Mouse (Mus musculus) thymus, postnatal 14 days (tissue): ENCODE measurements around the gene Olfr141.

ENCODE experiments used
- DNase-seq: peaks from one replicate; pipeline ENCODE4 v3.0.0; 2021

Gene Olfr141

GRCm38 (mm10) chr2:86809918-86810317, at the start of gene Olfr141:
Olfr141 (minus strand) TSS chr2:86810018.
- DNase-seq: no peak

DNA sequence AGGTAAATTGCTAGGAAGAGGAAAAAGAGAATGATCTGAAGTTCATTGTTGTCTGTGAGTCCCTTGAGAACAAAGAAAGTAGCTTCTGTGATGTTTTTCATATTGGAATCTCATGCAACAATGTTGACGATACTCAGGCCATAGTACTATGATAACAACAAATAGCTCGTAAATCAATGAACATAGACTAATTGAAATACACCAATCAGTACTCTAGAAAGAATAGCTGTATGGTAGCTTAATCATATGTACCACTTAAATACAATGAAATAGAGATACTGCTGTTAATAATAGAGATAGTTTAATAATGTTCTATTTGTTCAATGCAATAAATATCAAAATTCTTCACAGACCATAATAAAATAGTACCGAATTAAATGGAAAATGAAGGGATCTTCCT, 41.8 kb upstream of the Olfr141 start, which contains the start of gene Olfr1095:
Gene Olfr1095, minus strand, starts transcription at position 101 of the 400 bp plus-strand sequence.
- no peak for DNase-seq

DNA sequence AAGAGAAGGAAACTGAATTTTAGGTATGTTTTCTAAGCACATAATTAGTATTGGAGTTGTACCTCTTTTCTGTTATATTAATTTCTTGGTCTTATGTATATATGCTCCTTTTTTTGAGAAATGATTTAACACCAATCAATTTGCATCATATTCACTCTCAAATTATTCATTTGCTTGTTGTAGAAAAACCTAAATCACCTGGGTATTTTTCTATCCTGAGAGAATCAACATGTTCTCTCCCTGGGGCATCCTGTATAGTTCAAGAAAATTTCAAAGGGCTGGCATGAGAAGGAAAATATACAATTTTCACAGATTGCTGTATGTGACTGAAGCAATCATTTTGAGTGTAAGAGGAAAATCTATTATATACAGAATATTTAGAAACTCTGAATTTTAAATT, 14.5 kb upstream of the Olfr141 start, which contains the start of gene Olfr1094:
Gene Olfr1094, plus strand, starts transcription at position 301 of the 400 bp plus-strand sequence.
- no peak for DNase-seq

- no peak for DNase-seq
Observed at GRCm38 (mm10) chr2:86782179-86782578, 27.6 kb downstream of the Olfr141 start, which contains the start of gene Olfr1093. Olfr1093 (plus strand) TSS chr2:86782479.

- no peak for DNase-seq
Observed at GRCm38 (mm10) chr2:86761050-86761449, 48.8 kb downstream of the Olfr141 start.

DNA sequence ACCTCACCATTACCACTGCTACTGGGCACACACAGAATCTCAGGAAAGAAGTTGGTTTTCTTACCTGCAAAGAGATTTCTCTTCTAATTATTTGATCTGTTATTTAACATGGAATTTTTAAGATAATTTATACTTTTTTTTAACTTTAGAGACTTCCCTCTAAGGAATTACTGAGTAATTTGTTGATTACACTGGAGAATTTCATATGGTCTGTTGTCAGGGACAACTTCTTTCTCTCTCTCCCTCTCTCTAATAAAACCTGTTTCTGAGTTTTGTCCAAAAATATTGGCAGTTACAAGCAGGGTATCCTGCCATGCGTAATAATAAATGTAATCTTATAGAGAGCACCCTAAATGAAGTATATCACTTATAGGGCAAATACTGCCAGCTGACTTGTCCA, 50.9 kb downstream of the Olfr141 start, which contains the start of gene Olfr1090:
Gene Olfr1090, minus strand, starts transcription at position 101 of the 400 bp plus-strand sequence.
- DNase-seq: no peak
